Mouse (Mus musculus): ENCODE measurements around the gene Cfap54. TPM values are rescaled to one million over a fixed set of nuclear protein-coding genes. Genes with fewer than 3 reads are reported as not detected.

Cfap54 gene
- polyA plus RNA-seq, 2 experiments = 0.25 to 0.35 TPM

- Histone ChIP-seq H3K9me3 (ENCODE audit: control insufficient read depth, low read length) (no peaks in the 10 kb centered on the region), H3K27ac (replicated peaks; ENCODE audit: low read depth, low read length) (no peak overlapping the region), H3K4me1 (ENCODE audit: control insufficient read depth, insufficient read depth, low read length) (no peaks in the 10 kb centered on the region), H3K9ac (ENCODE audit: low read depth, low read length, severe bottlenecking) (no peak overlapping the region), H3K27me3 (ENCODE audit: control insufficient read depth, insufficient read depth, low read length) (no peaks in the 10 kb centered on the region), H3K36me3 (ENCODE audit: control insufficient read depth, insufficient read depth, low read length) (no peaks in the 10 kb centered on the region), H3K4me3 (replicated peaks; ENCODE audit: low read length) (no peak overlapping the region), H3K4me2 (replicated peaks; ENCODE audit: low read depth, low read length, severe bottlenecking) (no peak overlapping the region)
- WGBS = 83% methylated on average over 4 of the region's 4 CpGs
- no peak for DNase-seq (ENCODE audit: low spot score)
- no peak for TF ChIP-seq POLR2A (IDR thresholded peaks at IDR 0.05; ENCODE audit: borderline replicate concordance, extremely low read depth, insufficient read depth, insufficient read length)
- ATAC-seq (ENCODE audit: low FRiP score, low read depth) = no peak
Measured at GRCm38 (mm10) chr10:92821499-92821898, 259.9 kb downstream of the Cfap54 start.

GRCm38 (mm10) chr10:92818190-92818589, 263.2 kb downstream of the Cfap54 start:
- DNase-seq (ENCODE audit: low spot score) (no peak), ATAC-seq (ENCODE audit: low FRiP score, low read depth) (no peak)
- H3K27ac ChIP-seq (replicated peaks; ENCODE audit: low read depth, low read length) = no peak overlapping the region
- H3K27me3 ChIP-seq (ENCODE audit: control insufficient read depth, insufficient read depth, low read length) = no peaks in the 10 kb centered on the region
- no peaks in the 10 kb centered on the region for H3K4me1 ChIP-seq (ENCODE audit: control insufficient read depth, insufficient read depth, low read length)
- no peak for TF ChIP-seq POLR2A (IDR thresholded peaks at IDR 0.05; ENCODE audit: borderline replicate concordance, extremely low read depth, insufficient read depth, insufficient read length)
- no peaks in the 10 kb centered on the region for H3K36me3 ChIP-seq (ENCODE audit: control insufficient read depth, insufficient read depth, low read length)
- H3K4me2 ChIP-seq (replicated peaks; ENCODE audit: low read depth, low read length, severe bottlenecking) = no peak overlapping the region
- no peak overlapping the region for H3K4me3 ChIP-seq (replicated peaks; ENCODE audit: low read length)
- no peaks in the 10 kb centered on the region for H3K9me3 ChIP-seq (ENCODE audit: control insufficient read depth, low read length)
- no peak overlapping the region for H3K9ac ChIP-seq (ENCODE audit: low read depth, low read length, severe bottlenecking)
- 32% methylated on average over 5 of the region's 5 CpGs for WGBS

- H3K4me1 ChIP-seq (ENCODE audit: control insufficient read depth, insufficient read depth, low read length) = no peaks in the 10 kb centered on the region
- no peaks in the 10 kb centered on the region for H3K27me3 ChIP-seq (ENCODE audit: control insufficient read depth, insufficient read depth, low read length)
- no peaks in the 10 kb centered on the region for H3K36me3 ChIP-seq (ENCODE audit: control insufficient read depth, insufficient read depth, low read length)
- DNase-seq (ENCODE audit: low spot score) = no peak
- H3K4me2 ChIP-seq (replicated peaks; ENCODE audit: low read depth, low read length, severe bottlenecking) = no peak overlapping the region
- 89% methylated on average over 5 of the region's 5 CpGs for WGBS
- ATAC-seq (ENCODE audit: low FRiP score, low read depth) = no peak
- no peak overlapping the region for H3K9ac ChIP-seq (ENCODE audit: low read depth, low read length, severe bottlenecking)
- no peak for TF ChIP-seq POLR2A (IDR thresholded peaks at IDR 0.05; ENCODE audit: borderline replicate concordance, extremely low read depth, insufficient read depth, insufficient read length)
- H3K4me3 ChIP-seq (replicated peaks; ENCODE audit: low read length) = no peak overlapping the region
- no peak overlapping the region for H3K27ac ChIP-seq (replicated peaks; ENCODE audit: low read depth, low read length)
- H3K9me3 ChIP-seq (ENCODE audit: control insufficient read depth, low read length) = no peaks in the 10 kb centered on the region
Measured at GRCm38 (mm10) chr10:92816903-92817302, 264.5 kb downstream of the Cfap54 start.

- H3K9ac ChIP-seq (ENCODE audit: low read depth, low read length, severe bottlenecking) = no peak overlapping the region
- H3K9me3 ChIP-seq (ENCODE audit: control insufficient read depth, low read length) = no peaks in the 10 kb centered on the region
- H3K36me3 ChIP-seq (ENCODE audit: control insufficient read depth, insufficient read depth, low read length) = no peaks in the 10 kb centered on the region
- 76% methylated on average over 9 of the region's 9 CpGs for WGBS
- TF ChIP-seq POLR2A (IDR thresholded peaks at IDR 0.05; ENCODE audit: borderline replicate concordance, extremely low read depth, insufficient read depth, insufficient read length) = no peak
- no peak overlapping the region for H3K27ac ChIP-seq (replicated peaks; ENCODE audit: low read depth, low read length)
- H3K4me3 ChIP-seq (replicated peaks; ENCODE audit: low read length) = no peak overlapping the region
- no peak for DNase-seq (ENCODE audit: low spot score)
- H3K4me2 ChIP-seq (replicated peaks; ENCODE audit: low read depth, low read length, severe bottlenecking) = no peak overlapping the region
- no peak for ATAC-seq (ENCODE audit: low FRiP score, low read depth)
- no peaks in the 10 kb centered on the region for H3K4me1 ChIP-seq (ENCODE audit: control insufficient read depth, insufficient read depth, low read length)
- no peaks in the 10 kb centered on the region for H3K27me3 ChIP-seq (ENCODE audit: control insufficient read depth, insufficient read depth, low read length)
Measured at GRCm38 (mm10) chr10:92810894-92811293, 270.5 kb downstream of the Cfap54 start.

- Histone ChIP-seq H3K4me2 (replicated peaks; ENCODE audit: low read depth, low read length, severe bottlenecking) (no peak overlapping the region), H3K27ac (replicated peaks; ENCODE audit: low read depth, low read length) (no peak overlapping the region), H3K9me3 (ENCODE audit: control insufficient read depth, low read length) (no peaks in the 10 kb centered on the region), H3K9ac (ENCODE audit: low read depth, low read length, severe bottlenecking) (no peak overlapping the region), H3K4me1 (ENCODE audit: control insufficient read depth, insufficient read depth, low read length) (no peaks in the 10 kb centered on the region; the same call in 1 of the 2 replicates), H3K4me3 (replicated peaks; ENCODE audit: low read length) (no peak overlapping the region), H3K36me3 (ENCODE audit: control insufficient read depth, insufficient read depth, low read length) (no peaks in the 10 kb centered on the region), H3K27me3 (ENCODE audit: control insufficient read depth, insufficient read depth, low read length) (no peaks in the 10 kb centered on the region)
- ATAC-seq (ENCODE audit: low FRiP score, low read depth) = no peak
- WGBS = 56% methylated on average over 10 of the region's 10 CpGs
- DNase-seq (ENCODE audit: low spot score) = no peak
- TF ChIP-seq POLR2A (IDR thresholded peaks at IDR 0.05; ENCODE audit: borderline replicate concordance, extremely low read depth, insufficient read depth, insufficient read length) = no peak
Measured at GRCm38 (mm10) chr10:92791908-92792307, 289.5 kb downstream of the Cfap54 start.

- H3K9me3 ChIP-seq (ENCODE audit: control insufficient read depth, low read length) = no peaks in the 10 kb centered on the region
- 71% methylated on average over 9 of the region's 9 CpGs for WGBS
- H3K27ac ChIP-seq (replicated peaks; ENCODE audit: low read depth, low read length) = no peak overlapping the region
- DNase-seq (ENCODE audit: low spot score) (no peak), ATAC-seq (ENCODE audit: low FRiP score, low read depth) (no peak)
- no peaks in the 10 kb centered on the region for H3K36me3 ChIP-seq (ENCODE audit: control insufficient read depth, insufficient read depth, low read length)
- H3K4me3 ChIP-seq (replicated peaks; ENCODE audit: low read length) = no peak overlapping the region
- TF ChIP-seq POLR2A (IDR thresholded peaks at IDR 0.05; ENCODE audit: borderline replicate concordance, extremely low read depth, insufficient read depth, insufficient read length) = no peak
- H3K4me1 ChIP-seq (ENCODE audit: control insufficient read depth, insufficient read depth, low read length) = no peaks in the 10 kb centered on the region; the same call in 1 of the 2 replicates
- H3K27me3 ChIP-seq (ENCODE audit: control insufficient read depth, insufficient read depth, low read length) = no peaks in the 10 kb centered on the region
- no peak overlapping the region for H3K4me2 ChIP-seq (replicated peaks; ENCODE audit: low read depth, low read length, severe bottlenecking)
- H3K9ac ChIP-seq (ENCODE audit: low read depth, low read length, severe bottlenecking) = no peak overlapping the region
Measured at GRCm38 (mm10) chr10:92791531-92791900, 289.9 kb downstream of the Cfap54 start.
